Mouse (Mus musculus) urinary bladder, adult 18-20 months (tissue): ENCODE data around the gene Baz2b.

ENCODE experiments used
- DNase-seq, 2 experiments: peaks; one replicate each; pipeline ENCODE4 v3.0.0; 2022; ENCODE audit warnings: low spot score in 2 of 2, mixed read lengths in 2 of 2

Baz2b gene

GRCm38 (mm10) chr2:59958543-59958942 lies 251.1 kb downstream of the Baz2b start:
- no peak for DNase-seq

- no peak for DNase-seq
Measured at GRCm38 (mm10) chr2:59955916-59956315, 253.7 kb downstream of the Baz2b start.

- no peak for DNase-seq
Measured at GRCm38 (mm10) chr2:59954791-59955190, 254.8 kb downstream of the Baz2b start.

GRCm38 (mm10) chr2:59952286-59953014 lies 257.2 kb downstream of the Baz2b start:
- DNase-seq: no peak

GRCm38 (mm10) chr2:59951706-59952105 lies 257.9 kb downstream of the Baz2b start:
- no peak for DNase-seq

- no peak for DNase-seq
Measured at GRCm38 (mm10) chr2:59951127-59951526, 258.5 kb downstream of the Baz2b start.

GRCm38 (mm10) chr2:59936296-59936695 lies 273.3 kb downstream of the Baz2b start:
- no peak for DNase-seq

GRCm38 (mm10) chr2:59933129-59933528 lies 276.5 kb downstream of the Baz2b start:
- no peak for DNase-seq

GRCm38 (mm10) chr2:59932244-59932643 lies 277.4 kb downstream of the Baz2b start:
- no peak for DNase-seq

GRCm38 (mm10) chr2:59913610-59914009 lies 296.0 kb downstream of the Baz2b start:
- no peak for DNase-seq

GRCm38 (mm10) chr2:59908048-59908447 lies 301.6 kb downstream of the Baz2b start:
- DNase-seq: no peak

- DNase-seq: no peak
Measured at GRCm38 (mm10) chr2:59904007-59904406, 305.6 kb downstream of the Baz2b start.

GRCm38 (mm10) chr2:59898666-59899065 lies 311.0 kb downstream of the Baz2b start:
- DNase-seq: no peak

- DNase-seq: no peak
Measured at GRCm38 (mm10) chr2:59898105-59898504, 311.5 kb downstream of the Baz2b start.

- no peak for DNase-seq
Measured at GRCm38 (mm10) chr2:59896837-59897236, 312.8 kb downstream of the Baz2b start.

GRCm38 (mm10) chr2:59896400-59896799 lies 313.2 kb downstream of the Baz2b start:
- peak in 1 of 2 experiments; percentile 31 for DNase-seq

GRCm38 (mm10) chr2:59889699-59890098 lies 319.9 kb downstream of the Baz2b start:
- no peak for DNase-seq

GRCm38 (mm10) chr2:59882742-59883281 lies 326.8 kb downstream of the Baz2b start:
- DNase-seq: no peak

- peak; percentile 83 to 87 for DNase-seq
Measured at GRCm38 (mm10) chr2:59881831-59882741, 327.6 kb downstream of the Baz2b start, which contains the start of gene Wdsub1. TSS of gene Wdsub1 (minus strand) at chr2:59882591.

GRCm38 (mm10) chr2:59881404-59881803 lies 328.2 kb downstream of the Baz2b start:
- no peak for DNase-seq

GRCm38 (mm10) chr2:59878221-59878620 lies 331.4 kb downstream of the Baz2b start:
- DNase-seq: no peak

GRCm38 (mm10) chr2:59877335-59877734 lies 332.3 kb downstream of the Baz2b start:
- DNase-seq: no peak
